8 mouse cellular contexts compared by ENCODE assay signal in genomic region chr10:43172554-43172953, GRCm38 (mm10). TPM values are rescaled to one million over a fixed set of nuclear protein-coding genes. Genes with fewer than 3 reads are reported as not detected.
A peak's percentile ranks its signal among the peaks of the same experiment; 100 is the strongest.
DNase-seq lines count a peak whose midpoint lies in the region; ATAC-seq lines count a peak whose summit lies in the region.

No protein-coding gene starts in this region.

- DNase-seq in kidney, postnatal 4 days: no peak
- DNase-seq in forebrain, embryonic 10.5 days (ENCODE audit: extremely low spot score, low spot score): no peak
- no peak for DNase-seq in limb, embryonic 10.5 days (ENCODE audit: low spot score)
- no peak for DNase-seq in spleen, adult 18-20 months
- DNase-seq in cerebellum, postnatal 4 days (ENCODE audit: low spot score in 2 of 2): no peak
- no peak for DNase-seq in lung, postnatal 14 days

- H3K9me3 ChIP-seq in kidney, embryonic 14.5 days (ENCODE audit: control insufficient read depth, low read length): no peaks in the 10 kb centered on the region
- H3K9me3 ChIP-seq in forebrain, embryonic 10.5 days: no peaks in the 10 kb centered on the region
- no peaks in the 10 kb centered on the region for H3K9me3 ChIP-seq in limb, embryonic 10.5 days (replicated peaks)
- H3K9me3 ChIP-seq in neural tube, embryonic 13.5 days: no peaks in the 10 kb centered on the region

- peak overlapping the region; percentile 78; the same call in 1 of the 2 replicates for H3K9ac ChIP-seq in kidney, embryonic 14.5 days (ENCODE audit: low read depth, low read length)
- peak overlapping the region; percentile 93 for H3K9ac ChIP-seq in neural tube, embryonic 13.5 days

- peak overlapping the region; percentile 94 for H3K4me2 ChIP-seq in kidney, embryonic 14.5 days (replicated peaks; ENCODE audit: low read depth, low read length)
- peak overlapping the region; percentile 88 for H3K4me2 ChIP-seq in neural tube, embryonic 13.5 days

- H3K27ac ChIP-seq in kidney, embryonic 14.5 days (ENCODE audit: low read depth, low read length): no peak overlapping the region; the same call in 1 of the 2 replicates
- peak overlapping the region; percentile 93; the same call in 1 of the 2 replicates for H3K27ac ChIP-seq in forebrain, embryonic 10.5 days
- H3K27ac ChIP-seq in limb, embryonic 10.5 days: no peak overlapping the region
- no peak overlapping the region for H3K27ac ChIP-seq in neural tube, embryonic 13.5 days (replicated peaks)

- H3K36me3 ChIP-seq in kidney, embryonic 14.5 days (ENCODE audit: control insufficient read depth, insufficient read depth, low read length): no peaks in the 10 kb centered on the region
- no peaks in the 10 kb centered on the region for H3K36me3 ChIP-seq in forebrain, embryonic 10.5 days (replicated peaks)
- H3K36me3 ChIP-seq in limb, embryonic 10.5 days: no peaks in the 10 kb centered on the region
- H3K36me3 ChIP-seq in neural tube, embryonic 13.5 days: no peaks in the 10 kb centered on the region

- H3K27me3 ChIP-seq in kidney, embryonic 14.5 days (ENCODE audit: control insufficient read depth, insufficient read depth, low read length): peaks cover 20% of the 10 kb centered on the region
- H3K27me3 ChIP-seq in forebrain, embryonic 10.5 days (ENCODE audit: poor library complexity, severe bottlenecking): peaks cover 75% of the 10 kb centered on the region
- peaks cover 54% of the 10 kb centered on the region for H3K27me3 ChIP-seq in limb, embryonic 10.5 days (ENCODE audit: low read depth, poor library complexity, severe bottlenecking)
- peaks cover 16% of the 10 kb centered on the region for H3K27me3 ChIP-seq in neural tube, embryonic 13.5 days

- H3K4me1 ChIP-seq in kidney, embryonic 14.5 days (ENCODE audit: control insufficient read depth, insufficient read depth, low read length): peaks cover 14% of the 10 kb centered on the region
- peaks cover 66% of the 10 kb centered on the region for H3K4me1 ChIP-seq in forebrain, embryonic 10.5 days
- H3K4me1 ChIP-seq in limb, embryonic 10.5 days: peaks cover 56% of the 10 kb centered on the region
- peaks cover 62% of the 10 kb centered on the region for H3K4me1 ChIP-seq in neural tube, embryonic 13.5 days (replicated peaks)

- peak overlapping the region; percentile 71 for H3K4me3 ChIP-seq in kidney, embryonic 14.5 days (ENCODE audit: low read length)
- peak overlapping the region; percentile 94 for H3K4me3 ChIP-seq in forebrain, embryonic 10.5 days
- peak overlapping the region; percentile 81 for H3K4me3 ChIP-seq in limb, embryonic 10.5 days
- H3K4me3 ChIP-seq in neural tube, embryonic 13.5 days: peak overlapping the region; percentile 88

- no peak for ATAC-seq in kidney, embryonic 14.5 days (ENCODE audit: low FRiP score, low TSS enrichment)
- no peak for ATAC-seq in neural tube, embryonic 13.5 days (ENCODE audit: low read depth)

- WGBS in kidney, embryonic 14.5 days: 2% methylated on average over 8 of the region's 8 CpGs
- 2% methylated on average over 8 of the region's 8 CpGs for WGBS in forebrain, embryonic 10.5 days
- 6% methylated on average over 8 of the region's 8 CpGs for WGBS in limb, embryonic 10.5 days
- 2% methylated on average over 8 of the region's 8 CpGs for WGBS in neural tube, embryonic 13.5 days

RNA-seq across cellular contexts. Expression of gene Sobp, which starts 1.8 kb away (rescaled TPM):
- polyA plus RNA-seq in kidney, embryonic 14.5 days (2014; fragmentation: Nextera tagmentation; extraction: Ambion mirVana): 3.9 and 4.0 TPM in 2 replicates
- polyA plus RNA-seq in forebrain, embryonic 10.5 days (2016; fragmentation: Nextera tagmentation; extraction: Ambion mirVana): 1.8 and 2.0 TPM in 2 replicates
- 1.4 and 2.3 TPM in 2 replicates for polyA plus RNA-seq in limb, embryonic 10.5 days (2016; fragmentation: Nextera tagmentation; extraction: Ambion mirVana)
- polyA plus RNA-seq in neural tube, embryonic 13.5 days (2015; fragmentation: Nextera tagmentation; extraction: Ambion mirVana): 8.3 and 10.2 TPM in 2 replicates

RNA-seq across cellular contexts. Expression of gene 9030612E09Rik, which starts 1.9 kb away (rescaled TPM):
- 0.87 and 1.6 TPM in 2 replicates for polyA plus RNA-seq in kidney, embryonic 14.5 days (2014; fragmentation: Nextera tagmentation; extraction: Ambion mirVana)
- 1.0 and 1.1 TPM in 2 replicates for polyA plus RNA-seq in forebrain, embryonic 10.5 days (2016; fragmentation: Nextera tagmentation; extraction: Ambion mirVana)
- polyA plus RNA-seq in limb, embryonic 10.5 days (2016; fragmentation: Nextera tagmentation; extraction: Ambion mirVana): 0.30 and 0.83 TPM in 2 replicates
- 1.9 TPM in 2 replicates for polyA plus RNA-seq in neural tube, embryonic 13.5 days (2015; fragmentation: Nextera tagmentation; extraction: Ambion mirVana)

RNA-seq across cellular contexts. Expression of gene Pdss2, which starts 48.7 kb away (rescaled TPM):
- polyA plus RNA-seq in kidney, embryonic 14.5 days (2014; fragmentation: Nextera tagmentation; extraction: Ambion mirVana): 12.5 and 17.6 TPM in 2 replicates
- polyA plus RNA-seq in forebrain, embryonic 10.5 days (2016; fragmentation: Nextera tagmentation; extraction: Ambion mirVana): 17.1 and 17.2 TPM in 2 replicates
- polyA plus RNA-seq in limb, embryonic 10.5 days (2016; fragmentation: Nextera tagmentation; extraction: Ambion mirVana): 14.5 and 14.8 TPM in 2 replicates
- 14.0 and 14.6 TPM in 2 replicates for polyA plus RNA-seq in neural tube, embryonic 13.5 days (2015; fragmentation: Nextera tagmentation; extraction: Ambion mirVana)
